Mouse (Mus musculus): ENCODE data around the gene B230219D22Rik.
"Not testable (repeated sequence)": the region's sequence is repeated elsewhere in the genome, so short reads cannot be mapped to it uniquely, and the experiment has no call there.

The B230219D22Rik gene

GRCm38 (mm10) chr13:55692535-55693242 is at the start of gene B230219D22Rik:
TSS of gene B230219D22Rik (plus strand) at chr13:55693124.
- DNase-seq (ENCODE audit: low spot score in 2 of 2), result peak; percentile 90 to 97

DNA sequence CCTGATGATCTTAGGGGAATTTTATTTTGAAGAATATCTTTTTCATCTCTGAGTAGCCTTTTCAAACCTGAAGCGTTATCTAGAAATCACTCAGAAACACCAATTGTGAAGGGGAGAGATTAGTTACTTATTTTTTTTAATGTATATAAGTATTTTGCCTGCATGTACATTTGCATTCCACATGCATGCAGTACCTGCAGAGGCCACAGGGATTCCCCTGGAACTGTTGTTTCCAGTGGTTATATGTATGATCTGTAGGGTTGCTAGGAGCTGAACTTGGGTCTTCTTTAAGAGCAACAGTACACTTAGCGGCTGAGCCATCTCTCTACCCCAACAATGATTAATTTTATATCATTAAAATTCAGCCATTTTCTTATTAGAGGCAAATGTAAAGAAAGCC is 48.4 kb upstream of the B230219D22Rik start:
- DNase-seq (ENCODE audit: low spot score in 2 of 2), result peak in 1 of 2 experiments; percentile 40

- DNase-seq (ENCODE audit: low spot score in 2 of 2), result no peak
These were observed 42.8 kb upstream of the B230219D22Rik start for GRCm38 (mm10) chr13:55650098-55650497.

DNA sequence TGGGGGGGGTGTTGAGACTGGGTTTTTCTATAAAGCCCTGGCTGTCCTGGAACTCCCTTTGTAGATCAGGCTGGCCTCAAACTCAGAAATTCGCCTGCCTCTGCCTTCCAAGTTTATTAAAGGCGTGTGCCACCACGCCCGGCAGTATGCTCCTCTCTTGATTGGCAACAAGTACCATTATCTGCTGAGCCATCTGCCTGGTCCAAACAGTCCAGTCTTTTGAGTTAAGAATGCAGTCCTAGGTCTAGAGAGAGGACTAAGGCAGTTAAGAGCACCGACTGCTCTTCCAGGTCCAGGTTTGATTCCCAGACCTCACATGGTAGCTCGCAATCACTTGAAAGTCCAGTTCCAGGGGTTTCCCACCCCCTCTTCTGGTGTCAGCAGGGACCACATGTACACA is 41.9 kb upstream of the B230219D22Rik start:
- DNase-seq (ENCODE audit: low spot score in 2 of 2), result no peak

DNA sequence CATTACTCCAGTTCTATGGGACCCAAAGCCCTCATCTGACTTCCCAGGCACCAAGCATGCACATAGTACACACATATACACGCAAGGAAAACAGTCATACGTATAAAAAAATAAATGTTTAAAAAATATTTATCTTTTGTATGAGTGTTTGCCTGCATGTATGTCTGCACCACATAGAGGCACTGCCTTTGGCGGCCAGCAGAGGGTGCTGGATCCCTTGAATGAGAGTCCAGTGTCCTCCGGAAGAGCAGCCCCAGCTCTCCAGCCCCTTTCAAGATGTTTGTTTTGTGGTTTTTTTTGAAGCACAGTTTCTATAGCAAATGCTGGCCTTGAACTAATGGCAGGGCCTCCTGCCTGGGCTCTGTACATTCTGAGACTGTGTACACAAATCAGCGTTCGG is 24.4 kb upstream of the B230219D22Rik start:
- DNase-seq (ENCODE audit: low spot score in 2 of 2), result peak; percentile 51 to 73

- DNase-seq (ENCODE audit: low spot score in 2 of 2), result no peak
These were observed 20.2 kb upstream of the B230219D22Rik start for GRCm38 (mm10) chr13:55672711-55673110.

DNA sequence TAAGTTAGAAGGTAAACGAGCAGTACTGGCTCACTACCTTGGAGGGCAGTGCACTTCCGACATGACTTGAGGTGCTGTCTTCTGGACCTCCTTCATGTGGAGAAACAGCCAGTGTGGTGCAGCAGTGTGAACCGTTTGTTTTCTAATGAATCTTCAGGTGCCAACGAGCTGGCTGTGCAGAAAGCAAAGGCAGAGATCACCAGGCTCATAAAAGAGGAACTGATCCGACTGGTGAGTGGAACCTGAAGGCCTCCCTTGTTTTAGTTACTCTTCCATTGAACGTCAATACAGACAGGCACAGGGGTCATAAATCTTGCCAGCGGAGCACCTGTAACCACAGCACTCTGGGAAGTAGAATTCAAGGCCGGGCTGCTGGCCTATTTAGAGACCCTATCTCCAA is 15.6 kb upstream of the B230219D22Rik start:
- no peak for DNase-seq (ENCODE audit: low spot score in 2 of 2)

GRCm38 (mm10) chr13:55682201-55682600 is 10.7 kb upstream of the B230219D22Rik start:
- no peak for DNase-seq (ENCODE audit: low spot score in 2 of 2)

- no peak for DNase-seq (ENCODE audit: low spot score in 2 of 2)
These were observed 9.3 kb upstream of the B230219D22Rik start for GRCm38 (mm10) chr13:55683581-55683980.

DNA sequence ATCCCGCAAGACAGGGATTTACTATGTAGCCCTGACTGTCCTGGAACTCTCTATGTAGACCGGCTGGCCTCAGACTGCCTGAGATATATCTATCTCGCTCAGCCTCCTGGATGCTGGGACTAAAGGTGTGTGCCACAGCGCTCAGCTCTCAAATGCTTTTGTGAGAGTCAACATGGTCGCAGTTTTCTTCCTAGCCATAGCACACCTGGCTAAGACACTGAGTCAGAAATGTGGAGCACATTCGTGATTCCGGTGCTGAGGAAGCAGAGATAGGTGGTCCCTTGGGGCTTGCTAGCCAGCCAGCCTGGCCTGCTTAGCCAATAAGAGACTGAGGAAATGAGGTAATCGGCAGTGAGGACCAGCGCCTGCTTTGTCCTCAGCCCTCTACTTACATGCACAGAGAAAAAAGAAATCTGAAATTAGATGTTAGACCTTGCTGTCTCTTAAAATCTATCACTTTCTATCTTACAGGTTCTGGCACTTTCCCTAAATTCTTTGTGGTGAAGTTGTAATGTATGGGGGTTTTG is 6.8 kb upstream of the B230219D22Rik start:
- DNase-seq (ENCODE audit: low spot score in 2 of 2), result no peak

- DNase-seq (ENCODE audit: low spot score in 2 of 2), result no peak
These were observed 4.9 kb upstream of the B230219D22Rik start for GRCm38 (mm10) chr13:55687927-55688602.

DNA sequence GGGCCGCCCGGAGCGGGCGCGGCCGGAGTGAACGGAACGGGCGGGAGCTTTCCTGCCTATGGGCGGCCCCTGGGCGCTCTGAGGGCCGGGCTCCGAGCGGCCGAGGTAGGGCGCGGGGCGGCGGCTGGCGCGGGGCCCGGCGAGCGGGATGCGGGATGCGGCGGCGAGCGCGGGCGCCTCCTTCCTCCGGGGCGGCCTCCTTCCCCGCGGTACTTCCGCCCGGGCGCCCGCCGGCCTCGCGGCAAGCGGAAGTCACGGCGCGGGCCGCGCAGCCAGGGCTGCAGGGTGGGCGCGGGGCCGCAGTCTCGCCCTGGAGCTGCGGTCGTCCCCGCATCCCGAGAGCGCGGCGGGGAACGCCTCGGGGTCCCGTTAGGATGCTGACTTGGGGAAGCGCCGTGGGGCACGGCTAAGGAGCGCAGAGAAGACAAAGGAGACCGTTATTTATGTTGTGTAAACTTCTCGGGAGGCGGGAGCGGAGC is 358 bp downstream of the B230219D22Rik start:
- DNase-seq (ENCODE audit: low spot score in 2 of 2), result no peak

- no peak for DNase-seq (ENCODE audit: low spot score in 2 of 2)
These were observed 1.2 kb downstream of the B230219D22Rik start for GRCm38 (mm10) chr13:55694110-55694509.

DNA sequence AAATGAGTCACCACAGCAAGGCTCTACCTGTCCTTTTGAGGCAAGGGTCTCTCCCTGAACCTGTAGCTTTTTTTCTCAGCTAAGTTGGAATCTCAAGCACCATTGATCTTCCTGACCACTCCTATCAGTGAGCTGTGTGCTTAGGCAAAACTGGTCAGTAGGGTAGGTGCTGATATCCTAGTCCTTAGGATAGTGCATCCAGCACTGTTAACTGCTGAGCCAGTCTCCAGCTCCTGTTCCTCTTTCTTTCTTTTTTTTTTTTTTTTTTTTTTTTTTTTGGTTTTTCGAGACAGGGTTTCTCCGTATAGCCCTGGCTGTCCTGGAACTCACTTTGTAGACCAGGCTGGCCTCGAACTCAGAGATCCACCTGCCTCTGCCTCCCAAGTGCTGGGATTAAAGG is 3.1 kb downstream of the B230219D22Rik start:
- DNase-seq (ENCODE audit: low spot score in 2 of 2), result not testable (repeated sequence)

- DNase-seq (ENCODE audit: low spot score in 2 of 2), result no peak
These were observed 11.4 kb downstream of the B230219D22Rik start for GRCm38 (mm10) chr13:55704301-55704700.

DNA sequence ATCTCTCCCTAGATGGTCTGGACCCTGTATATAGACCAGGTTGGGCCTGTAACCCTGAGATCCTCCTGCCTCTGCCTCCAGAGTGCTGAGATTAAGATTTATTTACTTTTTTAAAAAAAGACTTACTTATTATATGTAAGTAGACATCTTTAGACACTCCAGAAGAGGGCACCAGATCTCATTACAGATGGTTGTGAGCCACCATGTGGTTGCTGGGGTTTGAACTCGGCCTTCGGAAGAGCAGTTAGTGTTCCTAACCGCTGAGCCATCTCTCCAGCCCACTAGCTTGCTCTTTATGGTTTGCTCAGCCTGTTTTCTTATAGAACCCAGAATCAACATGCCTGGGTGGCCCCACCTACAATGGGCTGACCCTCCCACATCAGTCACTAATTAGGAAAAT is 19.9 kb downstream of the B230219D22Rik start:
- DNase-seq (ENCODE audit: low spot score in 2 of 2), result no peak

- DNase-seq (ENCODE audit: low spot score in 2 of 2), result peak; percentile 87 to 95
These were observed 21.7 kb downstream of the B230219D22Rik start, which contains the start of gene Txndc15 for GRCm38 (mm10) chr13:55714501-55715166. TSS of gene Txndc15 (plus strand) at chr13:55714650.

GRCm38 (mm10) chr13:55715167-55715512 is 22.2 kb downstream of the B230219D22Rik start:
- no peak for DNase-seq (ENCODE audit: low spot score in 2 of 2)

DNA sequence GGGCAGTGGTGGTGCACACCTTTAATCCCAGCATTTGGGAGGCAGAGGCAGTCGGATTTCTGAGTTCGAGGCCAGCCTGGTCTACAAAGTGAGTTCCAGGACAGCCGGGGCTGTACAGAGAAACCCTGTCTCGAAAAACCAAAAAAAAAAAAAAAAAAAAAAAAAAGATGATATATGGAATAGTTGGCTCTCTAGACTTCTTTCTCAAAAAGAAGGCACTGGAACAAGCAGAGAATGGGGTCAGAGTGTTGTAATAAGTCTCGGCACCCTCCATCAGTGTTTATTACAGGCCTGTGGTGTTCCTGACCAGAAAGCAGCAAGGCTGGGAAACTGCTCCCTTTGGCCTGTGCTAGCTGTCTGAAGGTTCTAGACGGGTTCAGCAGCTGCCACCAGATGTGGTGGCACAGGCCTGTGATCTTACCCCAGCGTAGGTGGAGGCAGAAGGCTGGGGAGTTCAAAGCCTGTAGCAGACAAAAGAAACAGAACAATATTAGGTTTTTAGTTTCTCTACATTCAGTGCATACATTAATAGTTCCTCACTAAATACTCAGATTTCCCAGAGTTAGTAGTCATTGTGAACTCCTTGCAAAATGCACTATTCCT is 23.1 kb downstream of the B230219D22Rik start:
- DNase-seq (ENCODE audit: low spot score in 2 of 2), result no peak

GRCm38 (mm10) chr13:55721516-55721915 is 28.6 kb downstream of the B230219D22Rik start:
- DNase-seq (ENCODE audit: low spot score in 2 of 2), result no peak

DNA sequence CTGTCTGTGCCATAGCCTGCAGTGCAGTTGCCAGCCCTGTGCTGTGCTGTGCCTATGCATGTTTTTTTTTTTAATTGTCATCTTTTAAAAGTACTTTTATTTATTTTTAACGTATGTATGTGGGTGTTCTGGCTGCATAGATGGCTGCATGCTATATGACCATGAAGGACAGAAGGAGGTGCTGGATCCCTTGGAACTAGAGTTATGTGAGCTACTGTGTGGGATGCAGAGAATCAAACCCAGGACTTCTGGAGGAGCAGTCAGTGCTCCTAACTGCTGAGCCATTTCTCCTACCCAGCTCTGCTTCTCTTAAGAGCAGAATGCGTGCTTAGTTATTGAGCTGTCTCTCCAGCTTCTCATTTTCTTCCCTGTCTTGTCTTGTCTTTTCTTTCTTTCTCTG is 29.1 kb downstream of the B230219D22Rik start:
- DNase-seq (ENCODE audit: low spot score in 2 of 2), result no peak

GRCm38 (mm10) chr13:55726598-55727119 is 33.7 kb downstream of the B230219D22Rik start:
- DNase-seq (ENCODE audit: low spot score in 2 of 2), result no peak

Data from spleen, postnatal 4 days (tissue).